Mouse (Mus musculus): ENCODE results near the gene Kcnt1.
"Not testable (repeated sequence)": the region's sequence is repeated elsewhere in the genome, so short reads cannot be mapped to it uniquely, and the experiment has no call there.

The Kcnt1 gene

GRCm38 (mm10) chr2:25863337-25864131 lies at the start of gene Kcnt1:
Kcnt1 (plus strand) TSS chr2:25863734.
- DNase-seq (ENCODE audit: low spot score), result no peak

- DNase-seq (ENCODE audit: low spot score), result not testable (repeated sequence)
Measured at GRCm38 (mm10) chr2:25815748-25816147, 47.8 kb upstream of the Kcnt1 start, which contains the start of gene Glt6d1. Glt6d1 (minus strand) TSS chr2:25815848.

GRCm38 (mm10) chr2:25822806-25823205 lies 40.7 kb upstream of the Kcnt1 start, which contains the start of gene Lcn9:
Lcn9 (plus strand) TSS chr2:25823153.
- no peak for DNase-seq (ENCODE audit: low spot score)

- DNase-seq (ENCODE audit: low spot score), result no peak
Measured at GRCm38 (mm10) chr2:25824751-25825150, 38.8 kb upstream of the Kcnt1 start.

GRCm38 (mm10) chr2:25828344-25828947 lies 35.1 kb upstream of the Kcnt1 start:
- no peak for DNase-seq (ENCODE audit: low spot score)

GRCm38 (mm10) chr2:25830786-25831185 lies 32.7 kb upstream of the Kcnt1 start:
- DNase-seq (ENCODE audit: low spot score), result no peak

- DNase-seq (ENCODE audit: low spot score), result peak; percentile 53
Measured at GRCm38 (mm10) chr2:25836291-25836690, 27.2 kb upstream of the Kcnt1 start.

- no peak for DNase-seq (ENCODE audit: low spot score)
Measured at GRCm38 (mm10) chr2:25842161-25842560, 21.4 kb upstream of the Kcnt1 start.

- DNase-seq (ENCODE audit: low spot score), result no peak
Measured at GRCm38 (mm10) chr2:25842758-25843157, 20.8 kb upstream of the Kcnt1 start.

GRCm38 (mm10) chr2:25844097-25844496 lies 19.4 kb upstream of the Kcnt1 start:
- no peak for DNase-seq (ENCODE audit: low spot score)

GRCm38 (mm10) chr2:25846516-25846915 lies 17.0 kb upstream of the Kcnt1 start:
- DNase-seq (ENCODE audit: low spot score), result no peak

GRCm38 (mm10) chr2:25847226-25847625 lies 16.3 kb upstream of the Kcnt1 start, which contains the start of gene Sohlh1:
Sohlh1 (minus strand) TSS chr2:25847248.
- DNase-seq (ENCODE audit: low spot score), result no peak

- no peak for DNase-seq (ENCODE audit: low spot score)
Measured at GRCm38 (mm10) chr2:25850330-25850729, 13.2 kb upstream of the Kcnt1 start.

GRCm38 (mm10) chr2:25852626-25853025 lies 10.9 kb upstream of the Kcnt1 start:
- DNase-seq (ENCODE audit: low spot score), result no peak

- no peak for DNase-seq (ENCODE audit: low spot score)
Measured at GRCm38 (mm10) chr2:25853998-25854397, 9.5 kb upstream of the Kcnt1 start.

GRCm38 (mm10) chr2:25859891-25860290 lies 3.6 kb upstream of the Kcnt1 start:
- DNase-seq (ENCODE audit: low spot score), result no peak

- no peak for DNase-seq (ENCODE audit: low spot score)
Measured at GRCm38 (mm10) chr2:25862038-25862437, 1.5 kb upstream of the Kcnt1 start.

- no peak for DNase-seq (ENCODE audit: low spot score)
Measured at GRCm38 (mm10) chr2:25862696-25863270, 751 bp upstream of the Kcnt1 start.

GRCm38 (mm10) chr2:25864230-25864629 lies 696 bp downstream of the Kcnt1 start:
- DNase-seq (ENCODE audit: low spot score), result no peak

- no peak for DNase-seq (ENCODE audit: low spot score)
Measured at GRCm38 (mm10) chr2:25865412-25865811, 1.9 kb downstream of the Kcnt1 start.

GRCm38 (mm10) chr2:25866656-25867055 lies 3.1 kb downstream of the Kcnt1 start:
- no peak for DNase-seq (ENCODE audit: low spot score)

GRCm38 (mm10) chr2:25877250-25877735 lies 13.8 kb downstream of the Kcnt1 start:
- no peak for DNase-seq (ENCODE audit: low spot score)

GRCm38 (mm10) chr2:25877736-25878268 lies 14.3 kb downstream of the Kcnt1 start:
- no peak for DNase-seq (ENCODE audit: low spot score)
